ENCODE assay signal across 12 mouse cellular contexts in the genomic region with DNA sequence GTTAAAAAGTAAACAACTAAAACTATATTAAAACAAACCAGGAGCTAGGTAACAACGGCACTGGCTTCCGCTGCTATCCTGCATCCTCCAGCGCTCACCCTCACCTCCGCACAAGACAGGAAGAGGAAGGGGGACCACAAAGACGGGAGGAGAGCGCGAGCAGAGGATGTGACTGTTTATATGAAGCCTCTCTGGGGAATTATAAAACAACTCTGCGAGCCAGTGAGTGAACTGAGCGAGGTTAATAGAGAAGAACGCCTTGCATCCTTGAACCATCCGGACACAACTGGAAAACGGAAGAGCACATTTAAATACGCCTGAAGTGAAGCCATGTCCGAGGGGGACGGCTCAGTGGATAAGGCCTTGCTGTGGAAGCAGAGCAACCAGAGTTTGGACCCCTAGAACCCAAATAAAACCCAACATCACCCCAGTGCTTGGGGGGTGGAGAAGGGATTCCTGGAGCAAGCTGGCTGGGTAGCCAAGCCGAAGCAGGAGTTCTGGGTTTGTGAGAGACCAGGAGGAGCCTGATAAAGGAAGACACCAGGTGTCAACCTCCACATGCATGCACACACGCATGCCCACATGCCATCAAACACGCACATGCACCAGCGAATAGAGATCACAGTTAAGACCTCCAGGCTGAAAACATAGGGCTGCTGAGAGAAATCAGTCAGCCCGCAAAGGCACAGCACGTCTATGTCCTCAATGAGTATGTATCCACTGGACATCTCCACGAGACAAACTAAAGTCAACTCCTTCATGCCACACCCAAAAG.
DNase-seq lines count a peak whose midpoint lies in the region; ATAC-seq and TF ChIP-seq lines count a peak whose summit lies in the region.
"Had no signal": no experiment of that assay in that cellular context is flagged by ENCODE, and none has a peak within 500 bp of the region (broad histone marks: within the 10 kb centered on the region; RNA-seq: fewer than 3 reads in every experiment).

No protein-coding gene starts in this region.

- no peak for TF ChIP-seq CTCF in midbrain, postnatal 0 days (IDR thresholded peaks at IDR 0.05)

- ATAC-seq in heart, embryonic 15.5 days (replicated peaks; ENCODE audit: insufficient number of reproducible peaks, insufficient read depth, low FRiP score, low read depth): no peak; the same call in 1 of the 2 replicates
- no peak for ATAC-seq in midbrain, postnatal 0 days (ENCODE audit: low FRiP score)

- WGBS in heart, embryonic 15.5 days: 70% methylated on average over 22 of the region's 22 CpGs
- 79% methylated on average over 22 of the region's 22 CpGs for WGBS in midbrain, postnatal 0 days

- H3K4me3 ChIP-seq in heart, embryonic 15.5 days: no peak overlapping the region
- H3K4me3 ChIP-seq in midbrain, postnatal 0 days (ENCODE audit: low read depth, low read length): no peak overlapping the region
- H3K4me3 ChIP-seq: embryonic facial prominence, embryonic 12.5 days; gastrocnemius, adult 2 months; limb, embryonic 12.5 days; midbrain, embryonic 10.5 days had no signal

- H3K4me2 ChIP-seq in heart, embryonic 15.5 days: no peak overlapping the region
- H3K4me2 ChIP-seq in midbrain, postnatal 0 days (ENCODE audit: low read depth, low read length, poor library complexity, severe bottlenecking): no peak overlapping the region
- H3K4me2 ChIP-seq: embryonic facial prominence, embryonic 12.5 days; limb, embryonic 12.5 days had no signal

- H3K27me3 ChIP-seq in heart, embryonic 15.5 days: no peaks in the 10 kb centered on the region
- H3K27me3 ChIP-seq in midbrain, postnatal 0 days (ENCODE audit: insufficient read depth, low read length): no peaks in the 10 kb centered on the region
- H3K27me3 ChIP-seq: embryonic facial prominence, embryonic 12.5 days had no signal

- no peaks in the 10 kb centered on the region for H3K9me3 ChIP-seq in heart, embryonic 15.5 days (replicated peaks)
- no peaks in the 10 kb centered on the region for H3K9me3 ChIP-seq in midbrain, postnatal 0 days (ENCODE audit: low read length)
- H3K9me3 ChIP-seq: embryonic facial prominence, embryonic 12.5 days; limb, embryonic 12.5 days; midbrain, embryonic 10.5 days had no signal

- no peak overlapping the region for H3K9ac ChIP-seq in heart, embryonic 15.5 days
- no peak overlapping the region for H3K9ac ChIP-seq in midbrain, postnatal 0 days (replicated peaks; ENCODE audit: low read length, poor library complexity, severe bottlenecking)
- H3K9ac ChIP-seq: embryonic facial prominence, embryonic 12.5 days; limb, embryonic 12.5 days had no signal

- H3K36me3 ChIP-seq in heart, embryonic 15.5 days: no peaks in the 10 kb centered on the region
- H3K36me3 ChIP-seq in midbrain, postnatal 0 days (ENCODE audit: insufficient read depth, low read length): no peaks in the 10 kb centered on the region
- H3K36me3 ChIP-seq: embryonic facial prominence, embryonic 12.5 days; limb, embryonic 12.5 days; midbrain, embryonic 10.5 days had no signal

- peak overlapping the region; percentile 52 for H3K27ac ChIP-seq in heart, embryonic 15.5 days
- no peak overlapping the region for H3K27ac ChIP-seq in midbrain, postnatal 0 days (ENCODE audit: low read depth, low read length)
- H3K27ac ChIP-seq: embryonic facial prominence, embryonic 12.5 days; gastrocnemius, adult 2 months; limb, embryonic 12.5 days; midbrain, embryonic 10.5 days had no signal

- no peak for DNase-seq in heart, postnatal 36 days
- DNase-seq in spleen, postnatal 36 days (ENCODE audit: low spot score in 2 of 2): peak; percentile 52 to 54
- no peak for DNase-seq in spleen, postnatal 14 days (ENCODE audit: low spot score in 2 of 2)
- peak; percentile 39 for DNase-seq in lung, postnatal 36 days
- DNase-seq in midbrain, postnatal 0 days (ENCODE audit: low spot score): no peak
- no peak for DNase-seq in layer of hippocampus, postnatal 14 days (ENCODE audit: low spot score in 2 of 2)
- no peak for DNase-seq in left cerebral cortex, adult 9 months (ENCODE audit: low spot score in 2 of 2)
- DNase-seq: gastrocnemius, adult 2 months had no signal

- intact Hi-C loops in heart, postnatal 36 days (cut with DNase I): no loop called here

- H3K4me1 ChIP-seq in heart, embryonic 15.5 days (replicated peaks): peaks cover 22% of the 10 kb centered on the region
- no peaks in the 10 kb centered on the region for H3K4me1 ChIP-seq in midbrain, postnatal 0 days (ENCODE audit: insufficient read depth, low read length)

Comparison
In these comparisons a context has a peak if more than half of its experiments do, and no peak if none do; other contexts are left out.
1. DNase-seq: peak in spleen, postnatal 36 days (2 of 2) and lung, postnatal 36 days (single experiment); none in heart, postnatal 36 days (0 of 2), spleen, postnatal 14 days (0 of 2), midbrain, postnatal 0 days (single experiment), layer of hippocampus, postnatal 14 days (0 of 2) and left cerebral cortex, adult 9 months (0 of 2).